Mouse (Mus musculus): ENCODE data around the gene Gm11555.

DNA sequence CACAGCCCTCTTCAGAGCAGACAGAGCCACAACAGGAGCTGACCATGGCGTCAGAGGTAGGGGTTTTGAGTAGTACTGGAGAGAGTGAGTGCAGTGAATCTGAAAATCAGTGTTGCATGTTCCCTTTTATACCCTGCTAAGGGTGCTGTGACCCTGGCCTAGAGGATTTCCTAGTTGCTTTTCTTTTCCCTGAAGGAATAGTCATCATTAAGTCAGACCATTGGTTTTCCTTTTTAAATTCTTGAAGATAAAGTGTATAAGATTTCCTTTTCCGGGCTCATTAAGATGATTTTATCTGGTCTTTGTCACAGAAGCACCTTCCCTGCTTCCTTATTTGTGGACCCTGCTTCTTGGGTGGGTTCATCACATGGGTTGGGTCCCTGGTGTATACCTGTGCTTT lies at the start of gene Gm11555:
- TF ChIP-seq RAD21 (IDR thresholded peaks at IDR 0.05; ENCODE audit: low read depth, low read length) = no peak
- TF ChIP-seq POLR2A (IDR thresholded peaks at IDR 0.05; ENCODE audit: control insufficient read depth in 1 of 2, insufficient read depth in 1 of 2, low read depth in 1 of 2, low read length in 2 of 2, poor library complexity in 1 of 2) = no peak
- TF ChIP-seq CTCF (IDR thresholded peaks at IDR 0.05 in 2 of 3, conservative IDR thresholded peaks at IDR 0.05 in 1 of 3; ENCODE audit: control insufficient read depth in 1 of 3, insufficient read depth in 1 of 3, low read depth in 2 of 3, low read length in 3 of 3, poor library complexity in 1 of 3, severe bottlenecking in 1 of 3) = no peak
- TF ChIP-seq NRF1 (IDR thresholded peaks at IDR 0.05; ENCODE audit: insufficient read depth, low read depth, low read length, poor library complexity, severe bottlenecking) = no peak
- no peak for TF ChIP-seq TAL1 (IDR thresholded peaks at IDR 0.05; ENCODE audit: low read length)
- no peak for TF ChIP-seq HCFC1 (IDR thresholded peaks at IDR 0.05; ENCODE audit: low read depth, low read length)
- TF ChIP-seq ETS1 (IDR thresholded peaks at IDR 0.05; ENCODE audit: low read depth, low read length) = no peak
- TF ChIP-seq MAFK (IDR thresholded peaks at IDR 0.05; ENCODE audit: borderline replicate concordance, low read depth, low read length) = no peak
- TF ChIP-seq ZMIZ1 (IDR thresholded peaks at IDR 0.05; ENCODE audit: low read depth, low read length) = no peak
- no peak for TF ChIP-seq SMC3 (IDR thresholded peaks at IDR 0.05; ENCODE audit: low read depth, low read length)

Measured in MEL (cell line).